15 mouse cellular contexts compared by ENCODE assay signal in genomic region chr2:102948481-102948857, GRCm38 (mm10). TPM values are rescaled to one million over a fixed set of nuclear protein-coding genes. Genes with fewer than 3 reads are reported as not detected.
A peak's percentile ranks its signal among the peaks of the same experiment; 100 is the strongest.
DNase-seq lines count a peak whose midpoint lies in the region; ATAC-seq and TF ChIP-seq lines count a peak whose summit lies in the region.
"Had no signal": no experiment of that assay in that cellular context is flagged by ENCODE, and none has a peak within 500 bp of the region (broad histone marks: within the 10 kb centered on the region; RNA-seq: fewer than 3 reads in every experiment).

No protein-coding gene starts in this region.

- 51% methylated on average over 4 of the region's 4 CpGs for WGBS in stomach, postnatal 0 days

- DNase-seq in thymus, postnatal 25 days: peak; percentile 8
- no peak for DNase-seq in thymus, postnatal 36 days
- DNase-seq in MEL-GATA-1-ER (ENCODE audit: extremely low read depth, low read depth): peak; percentile 83
- no peak for DNase-seq in stomach, postnatal 0 days (ENCODE audit: low spot score)
- no peak for DNase-seq in cerebellum, adult 18-20 months
- DNase-seq in frontal cortex, postnatal 10 days (ENCODE audit: low spot score in 2 of 2): no peak
- DNase-seq in cerebellum, postnatal 4 days (ENCODE audit: low spot score in 2 of 2): no peak
- DNase-seq: cerebellum, adult 9-11 months; heart, postnatal 36 days; left cerebral cortex, postnatal 4 days had no signal

- no peaks in the 10 kb centered on the region for H3K27me3 ChIP-seq in stomach, postnatal 0 days (ENCODE audit: control insufficient read depth, insufficient read depth, low read length)
- H3K27me3 ChIP-seq: lung, embryonic 15.5 days; midbrain, embryonic 15.5 days had no signal

- no peak overlapping the region for H3K4me3 ChIP-seq in stomach, postnatal 0 days (ENCODE audit: low read depth, low read length)
- H3K4me3 ChIP-seq: lung, embryonic 15.5 days; midbrain, embryonic 15.5 days had no signal

- no peak overlapping the region for H3K27ac ChIP-seq in stomach, postnatal 0 days (replicated peaks)
- H3K27ac ChIP-seq: lung, embryonic 15.5 days; midbrain, embryonic 15.5 days had no signal

- H3K9me3 ChIP-seq in stomach, postnatal 0 days (ENCODE audit: control insufficient read depth, low read length): no peaks in the 10 kb centered on the region
- H3K9me3 ChIP-seq: lung, embryonic 15.5 days; midbrain, embryonic 15.5 days had no signal

- H3K4me1 ChIP-seq in stomach, postnatal 0 days (replicated peaks; ENCODE audit: control insufficient read depth, insufficient read depth): no peaks in the 10 kb centered on the region; the same call in 1 of the 2 replicates

- no peak for TF ChIP-seq EP300 in stomach, postnatal 0 days (optimal IDR thresholded peaks at IDR 0.05)

- H3K9ac ChIP-seq in stomach, postnatal 0 days (ENCODE audit: low read length): no peak overlapping the region
- H3K9ac ChIP-seq: lung, embryonic 15.5 days; midbrain, embryonic 15.5 days had no signal

- peak; percentile 76 to 79 for ATAC-seq in hematopoietic stem cell, adult 5-6 weeks (replicated peaks in 1 of 2; ENCODE audit: insufficient read depth in 1 of 2, low FRiP score in 2 of 2, low TSS enrichment in 1 of 2, low read depth in 1 of 2, poor library complexity in 2 of 2, severe bottlenecking in 2 of 2)
- ATAC-seq in stomach, postnatal 0 days (ENCODE audit: low FRiP score, low TSS enrichment): peak; percentile 70; the same call in 1 of the 2 replicates
- ATAC-seq: forebrain, embryonic 16.5 days; intestine, postnatal 0 days; midbrain, embryonic 15.5 days had no signal

- no peak overlapping the region for H3K4me2 ChIP-seq in stomach, postnatal 0 days (replicated peaks; ENCODE audit: low read depth)
- H3K4me2 ChIP-seq: lung, embryonic 15.5 days; midbrain, embryonic 15.5 days had no signal

- TF ChIP-seq CTCF in stomach, postnatal 0 days (IDR thresholded peaks at IDR 0.05; ENCODE audit: low read depth): no peak

- no peaks in the 10 kb centered on the region for H3K36me3 ChIP-seq in stomach, postnatal 0 days (ENCODE audit: control insufficient read depth, insufficient read depth, low read length)
- H3K36me3 ChIP-seq: lung, embryonic 15.5 days; midbrain, embryonic 15.5 days had no signal

RNA-seq across cellular contexts. Expression of gene Cd44, which starts 47.0 kb away (rescaled TPM):
- 169 and 180 TPM in 2 replicates for total RNA-seq in hematopoietic stem cell, adult 5-6 weeks (2017)
- polyA plus RNA-seq in stomach, postnatal 0 days (2015; fragmentation: Nextera tagmentation; extraction: Ambion mirVana): 27.5 and 27.7 TPM in 2 replicates

Comparison
In these comparisons a context has a peak if more than half of its experiments do, and no peak if none do; other contexts are left out.
1. DNase-seq: peak in thymus, postnatal 25 days (single experiment) and MEL-GATA-1-ER (single experiment); none in thymus, postnatal 36 days (0 of 2), stomach, postnatal 0 days (single experiment), cerebellum, adult 18-20 months (0 of 2), frontal cortex, postnatal 10 days (0 of 2) and cerebellum, postnatal 4 days (0 of 2).